Mouse (Mus musculus): Measurements from ENCODE around the gene Snapc4.

The Snapc4 gene

GRCm38 (mm10) chr2:26342044-26342443, 38.4 kb downstream of the Snapc4 start:
- DNase-seq (ENCODE audit: inconsistent ontology term): no peak

GRCm38 (mm10) chr2:26341510-26341981, 38.9 kb downstream of the Snapc4 start:
- DNase-seq (ENCODE audit: inconsistent ontology term): no peak

- DNase-seq (ENCODE audit: inconsistent ontology term): no peak
Observed at GRCm38 (mm10) chr2:26339204-26339551, 41.3 kb downstream of the Snapc4 start.

- peak; percentile 63 for DNase-seq (ENCODE audit: inconsistent ontology term)
Observed at GRCm38 (mm10) chr2:26338302-26339203, 41.9 kb downstream of the Snapc4 start.

GRCm38 (mm10) chr2:26330702-26331101, 49.8 kb downstream of the Snapc4 start:
- DNase-seq (ENCODE audit: inconsistent ontology term): no peak

GRCm38 (mm10) chr2:26330056-26330468, 50.4 kb downstream of the Snapc4 start:
- peak; percentile 76 for DNase-seq (ENCODE audit: inconsistent ontology term)

GRCm38 (mm10) chr2:26329402-26329801, 51.1 kb downstream of the Snapc4 start:
- DNase-seq (ENCODE audit: inconsistent ontology term): peak; percentile 90

- no peak for DNase-seq (ENCODE audit: inconsistent ontology term)
Observed at GRCm38 (mm10) chr2:26327852-26328251, 52.6 kb downstream of the Snapc4 start.

GRCm38 (mm10) chr2:26325386-26326181, 54.9 kb downstream of the Snapc4 start:
- DNase-seq (ENCODE audit: inconsistent ontology term): peak; percentile 58

GRCm38 (mm10) chr2:26324917-26325316, 55.5 kb downstream of the Snapc4 start:
- no peak for DNase-seq (ENCODE audit: inconsistent ontology term)

GRCm38 (mm10) chr2:26323589-26324325, 56.7 kb downstream of the Snapc4 start:
- DNase-seq (ENCODE audit: inconsistent ontology term): no peak

GRCm38 (mm10) chr2:26320245-26321185, 59.9 kb downstream of the Snapc4 start:
- DNase-seq (ENCODE audit: inconsistent ontology term): peak; percentile 37

- DNase-seq (ENCODE audit: inconsistent ontology term): no peak
Observed at GRCm38 (mm10) chr2:26319519-26320244, 60.8 kb downstream of the Snapc4 start.

- DNase-seq (ENCODE audit: inconsistent ontology term): no peak
Observed at GRCm38 (mm10) chr2:26319109-26319508, 61.3 kb downstream of the Snapc4 start.

GRCm38 (mm10) chr2:26317991-26318672, 62.3 kb downstream of the Snapc4 start:
- DNase-seq (ENCODE audit: inconsistent ontology term): no peak

- DNase-seq (ENCODE audit: inconsistent ontology term): no peak
Observed at GRCm38 (mm10) chr2:26317371-26317770, 63.1 kb downstream of the Snapc4 start.

- DNase-seq (ENCODE audit: inconsistent ontology term): peak; percentile 54
Observed at GRCm38 (mm10) chr2:26316576-26317246, 63.7 kb downstream of the Snapc4 start.

GRCm38 (mm10) chr2:26315925-26316311, 64.5 kb downstream of the Snapc4 start:
- DNase-seq (ENCODE audit: inconsistent ontology term): no peak
